8 mouse cellular contexts compared by ENCODE assay signal in the genomic region with DNA sequence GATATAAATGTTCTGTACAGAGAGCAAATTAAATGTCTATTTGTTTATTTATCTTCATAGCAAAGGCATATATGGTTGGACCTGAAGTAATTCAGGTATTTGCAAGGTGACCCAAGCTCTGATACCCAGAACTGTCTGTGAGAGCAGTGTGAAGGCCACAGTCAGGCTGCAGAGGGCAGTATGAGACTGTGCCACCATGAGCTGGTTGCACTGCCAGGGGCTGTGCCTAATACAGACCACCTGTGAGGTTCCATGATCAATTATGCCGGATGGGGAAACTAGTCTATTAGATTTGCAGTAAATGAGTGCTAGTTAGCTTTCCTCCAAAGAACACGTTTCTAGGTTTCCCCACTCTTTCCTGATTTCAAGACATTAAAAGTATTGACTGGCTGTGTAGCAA.
DNase-seq lines count a peak whose midpoint lies in the region; ATAC-seq and TF ChIP-seq lines count a peak whose summit lies in the region.
"Had no signal": no experiment of that assay in that cellular context is flagged by ENCODE, and none has a peak within 500 bp of the region (broad histone marks: within the 10 kb centered on the region; RNA-seq: fewer than 3 reads in every experiment).

No protein-coding gene starts in this region.

- H3K9me3 ChIP-seq in forebrain, postnatal 0 days (ENCODE audit: low read length): no peaks in the 10 kb centered on the region
- no peaks in the 10 kb centered on the region for H3K9me3 ChIP-seq in midbrain, embryonic 14.5 days (ENCODE audit: control insufficient read depth, low read length)
- H3K9me3 ChIP-seq: limb, embryonic 15.5 days had no signal

- WGBS in forebrain, postnatal 0 days: 21% methylated on average over 2 of the region's 2 CpGs
- WGBS in midbrain, embryonic 14.5 days: 51% methylated on average over 2 of the region's 2 CpGs

- DNase-seq in left cerebral cortex, postnatal 10 days (ENCODE audit: extremely low spot score in 1 of 2, low spot score in 2 of 2): peak; percentile 13 to 22
- DNase-seq in left cerebral cortex, postnatal 36 days (ENCODE audit: low spot score in 2 of 2): no peak
- peak; percentile 72 for DNase-seq in embryo, embryonic 10 days (ENCODE audit: low spot score)
- DNase-seq in forebrain, postnatal 0 days: peak; percentile 59
- DNase-seq in midbrain, embryonic 14.5 days: peak; percentile 70
- no peak for DNase-seq in urinary bladder, postnatal 36 days (ENCODE audit: low spot score in 2 of 2)
- no peak for DNase-seq in frontal cortex, postnatal 36 days (ENCODE audit: low spot score in 2 of 2)

- peak; percentile 77 for TF ChIP-seq CTCF in forebrain, postnatal 0 days (IDR thresholded peaks at IDR 0.05; ENCODE audit: low read depth)

- intact Hi-C loops in left cerebral cortex, postnatal 10 days (cut with DNase I): loop anchor here (5.0 to 10.0 kb wide), 3 partner anchors 180 to 1557 kb away; no protein-coding TSS in a partner anchor
- intact Hi-C loops in left cerebral cortex, postnatal 36 days (cut with DNase I): loop anchor here (10.0 kb wide), 1 partner anchor 1560 kb away; no protein-coding TSS in a partner anchor

- no peaks in the 10 kb centered on the region for H3K36me3 ChIP-seq in forebrain, postnatal 0 days (ENCODE audit: insufficient read depth)
- H3K36me3 ChIP-seq in midbrain, embryonic 14.5 days (ENCODE audit: control insufficient read depth, insufficient read depth, low read length): no peaks in the 10 kb centered on the region
- H3K36me3 ChIP-seq: limb, embryonic 15.5 days had no signal

- H3K9ac ChIP-seq in forebrain, postnatal 0 days: no peak overlapping the region
- no peak overlapping the region for H3K9ac ChIP-seq in midbrain, embryonic 14.5 days (replicated peaks; ENCODE audit: low read length)
- H3K9ac ChIP-seq: limb, embryonic 15.5 days had no signal

- peaks cover 30% of the 10 kb centered on the region for H3K27me3 ChIP-seq in forebrain, postnatal 0 days (ENCODE audit: insufficient read depth, low read length)
- H3K27me3 ChIP-seq in midbrain, embryonic 14.5 days (ENCODE audit: control insufficient read depth, insufficient read depth, low read length): no peaks in the 10 kb centered on the region

- H3K27ac ChIP-seq in forebrain, postnatal 0 days (ENCODE audit: low read depth, low read length): no peak overlapping the region
- H3K27ac ChIP-seq in midbrain, embryonic 14.5 days (replicated peaks; ENCODE audit: low read depth, low read length): no peak overlapping the region
- H3K27ac ChIP-seq: limb, embryonic 15.5 days had no signal

- ATAC-seq in forebrain, postnatal 0 days: peak; percentile 87
- ATAC-seq in midbrain, embryonic 14.5 days (ENCODE audit: low FRiP score, low TSS enrichment): 0 out of 2 replicates have a peak, but pooled peaks have one; percentile 66

- H3K4me3 ChIP-seq in forebrain, postnatal 0 days (ENCODE audit: low read depth, low read length): no peak overlapping the region
- no peak overlapping the region for H3K4me3 ChIP-seq in midbrain, embryonic 14.5 days (replicated peaks; ENCODE audit: low read depth, low read length)
- H3K4me3 ChIP-seq: limb, embryonic 15.5 days had no signal

- H3K4me1 ChIP-seq in forebrain, postnatal 0 days (ENCODE audit: insufficient read depth): peaks cover 2% of the 10 kb centered on the region; the same call in 1 of the 2 replicates
- H3K4me1 ChIP-seq in midbrain, embryonic 14.5 days (ENCODE audit: control insufficient read depth, insufficient read depth, low read length): no peaks in the 10 kb centered on the region; the same call in 1 of the 2 replicates

- H3K4me2 ChIP-seq in forebrain, postnatal 0 days (ENCODE audit: low read depth): no peak overlapping the region
- no peak overlapping the region for H3K4me2 ChIP-seq in midbrain, embryonic 14.5 days (ENCODE audit: low read length)
- H3K4me2 ChIP-seq: limb, embryonic 15.5 days had no signal

Comparison
In these comparisons a context has a peak if more than half of its experiments do, and no peak if none do; other contexts are left out.
1. DNase-seq: peak in left cerebral cortex, postnatal 10 days (2 of 2), embryo, embryonic 10 days (single experiment), forebrain, postnatal 0 days (single experiment) and midbrain, embryonic 14.5 days (single experiment); none in left cerebral cortex, postnatal 36 days (0 of 2), urinary bladder, postnatal 36 days (0 of 2) and frontal cortex, postnatal 36 days (0 of 2).